Mouse (Mus musculus) hindbrain, embryonic 14.5 days (tissue): ENCODE data around the gene Letm1. TPM values are rescaled to one million over a fixed set of nuclear protein-coding genes. Genes with fewer than 3 reads are reported as not detected.

Source experiments
- ATAC-seq: fragments of 200-750 bp; cut with Nextera tagmentation; 2 replicates; pipeline ENCODE4 v1.8.0; 2017; ENCODE audit warnings: moderate number of reproducible peaks, mild to moderate bottlenecking, moderate TSS enrichment, moderate library complexity; ENCODE audit not compliant: low FRiP score
- DNase-seq: peaks from one replicate; pipeline ENCODE4 v3.0.0-alpha.2; 2015; ENCODE audit warnings: low spot score
- H3K27ac ChIP-seq: fragments of 300-500 bp; sonication (generic); 2 replicates; pipeline ENCODE4 v1.5.1; 2014; ENCODE audit warnings: mild to moderate bottlenecking, moderate library complexity
- H3K27me3 ChIP-seq: fragments of 300-500 bp; sonication (generic); 2 replicates; pipeline ENCODE4 v1.6.1; 2014; ENCODE audit warnings: mild to moderate bottlenecking, low read length, mixed read lengths; ENCODE audit not compliant: control insufficient read depth, insufficient read depth
- H3K36me3 ChIP-seq: fragments of 300-500 bp; sonication (generic); replicated peaks from 2 replicates; pipeline ENCODE4 v1.6.1; 2014; ENCODE audit not compliant: control insufficient read depth, insufficient read depth
- H3K4me1 ChIP-seq: fragments of 300-500 bp; sonication (generic); replicated peaks from 2 replicates; pipeline ENCODE4 v1.6.1; 2014; ENCODE audit warnings: antibody characterized with exemption, low read length, mixed read lengths; ENCODE audit not compliant: control insufficient read depth, insufficient read depth
- H3K4me2 ChIP-seq: fragments of 300-500 bp; sonication (generic); replicated peaks from 2 replicates; pipeline ENCODE4 v1.6.1; 2014; ENCODE audit warnings: mild to moderate bottlenecking, moderate library complexity
- H3K4me3 ChIP-seq: fragments of 300-500 bp; sonication (generic); replicated peaks from 2 replicates; pipeline ENCODE4 v1.5.1; 2014; ENCODE audit warnings: mild to moderate bottlenecking, low read length
- H3K9ac ChIP-seq: fragments of 300-500 bp; sonication (generic); 2 replicates; pipeline ENCODE4 v1.6.1; 2014
- H3K9me3 ChIP-seq: fragments of 300-500 bp; sonication (generic); 2 replicates; pipeline ENCODE4 v1.6.1; 2016; ENCODE audit warnings: low read length; ENCODE audit not compliant: control insufficient read depth
- WGBS: fragments of 180-500 bp; shearing (Covaris S2); extraction: QIAGEN DNeasy Blood & Tissue Kit; methylation state at CpG from one replicate; pipeline ENCODE4 v1.1.7; 2014; 5-methylcytosine and 5-hydroxymethylcytosine counted together
- polyA plus RNA-seq: library from polyadenylated mRNA; unstranded; fragments of >200 nt; fragmentation: Nextera tagmentation; extraction: Ambion mirVana; gene quantifications from 2 replicates; pipeline ENCODE4 v1.2.1, GENCODE M21; 2014

Letm1 gene
- polyA plus RNA-seq, 1 experiment from 2014 or later = 73.3 TPM

DNA sequence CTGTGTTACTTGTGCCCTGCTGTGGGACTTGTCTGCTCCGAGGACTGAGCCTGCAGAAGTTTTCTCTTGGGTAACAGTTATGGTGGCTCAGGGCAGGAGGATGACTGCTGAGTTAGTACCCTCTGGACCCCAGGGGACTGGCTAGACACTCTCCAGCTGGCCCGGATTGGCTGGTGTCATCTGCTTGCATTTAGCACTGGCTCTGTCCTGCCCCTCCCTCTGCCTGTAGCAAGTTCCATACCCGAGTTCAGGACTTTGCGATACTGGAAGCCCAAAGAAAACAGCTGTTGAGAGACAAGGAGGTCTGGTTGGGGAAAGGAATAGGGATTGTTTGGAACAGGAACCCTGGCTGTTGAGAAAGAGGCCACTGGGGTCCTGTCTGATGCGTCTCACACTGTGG, 52.1 kb downstream of the Letm1 start:
- Histone ChIP-seq H3K36me3 (peaks cover 44% of the 10 kb centered on the region), H3K4me2 (no peak overlapping the region), H3K27me3 (no peaks in the 10 kb centered on the region), H3K9ac (no peak overlapping the region), H3K4me1 (peaks cover 3% of the 10 kb centered on the region; the same call in 1 of the 2 replicates), H3K27ac (no peak overlapping the region), H3K9me3 (no peaks in the 10 kb centered on the region), H3K4me3 (no peak overlapping the region)
- no peak for DNase-seq
- 51% methylated on average over 5 of the region's 5 CpGs for WGBS
- ATAC-seq = no peak

DNA sequence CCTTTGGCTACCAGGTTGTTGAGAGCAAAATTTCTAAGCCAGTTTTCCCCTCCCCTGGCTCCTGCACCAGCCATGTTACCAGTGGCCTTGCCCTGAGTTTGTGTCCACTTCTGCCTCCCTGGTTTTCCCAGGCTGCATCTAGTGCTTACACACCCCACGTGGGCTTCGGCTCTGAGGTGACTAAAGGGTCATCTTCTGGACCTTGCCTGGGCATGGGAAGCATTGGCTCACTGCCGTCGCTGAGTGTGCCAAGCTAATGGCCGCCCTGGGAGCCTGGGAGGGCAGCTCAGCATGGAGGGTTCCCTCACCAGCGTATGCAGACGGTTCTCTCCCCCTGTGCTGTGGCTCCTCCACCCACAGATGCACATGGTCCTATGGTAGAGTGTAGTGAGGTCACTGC, 53.8 kb downstream of the Letm1 start:
- Histone ChIP-seq H3K4me1 (peaks cover 3% of the 10 kb centered on the region; the same call in 1 of the 2 replicates), H3K9ac (no peak overlapping the region), H3K4me2 (0 out of 2 replicates have a peak overlapping the region, but pooled peaks have one; percentile 0), H3K36me3 (peaks cover 30% of the 10 kb centered on the region), H3K9me3 (no peaks in the 10 kb centered on the region), H3K27ac (no peak overlapping the region), H3K4me3 (no peak overlapping the region), H3K27me3 (0 out of 2 replicates have a peak, but pooled peaks cover 3% of the 10 kb centered on the region)
- ATAC-seq (no peak), DNase-seq (no peak)
- WGBS = 79% methylated on average over 7 of the region's 7 CpGs

DNA sequence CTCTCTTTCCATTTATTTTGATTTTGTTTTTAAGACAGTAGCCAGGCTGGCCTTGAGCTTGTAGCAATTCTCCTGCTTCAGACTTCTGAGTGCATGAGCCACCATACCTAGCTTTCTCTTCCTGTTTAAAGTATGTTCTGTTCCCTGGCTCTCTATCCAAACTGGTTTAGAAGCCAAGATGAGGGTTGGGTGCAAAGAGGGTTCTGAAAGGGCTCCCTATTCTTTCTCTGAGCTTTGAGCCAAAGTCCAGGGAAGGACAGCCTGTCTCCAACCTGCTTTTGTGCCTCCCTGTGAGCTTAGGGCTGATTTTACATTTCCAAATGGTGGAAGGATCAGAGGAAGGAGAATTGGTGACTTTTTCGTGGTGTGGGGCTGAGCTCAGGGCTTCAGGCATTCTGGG, 55.7 kb downstream of the Letm1 start:
- ATAC-seq (no peak), DNase-seq (no peak)
- Histone ChIP-seq H3K9ac (no peak overlapping the region), H3K27ac (no peak overlapping the region), H3K4me3 (no peak overlapping the region), H3K36me3 (peaks cover 16% of the 10 kb centered on the region), H3K27me3 (peaks cover 10% of the 10 kb centered on the region), H3K4me2 (peak overlapping the region; percentile 98), H3K4me1 (peaks cover 15% of the 10 kb centered on the region), H3K9me3 (no peaks in the 10 kb centered on the region)
- WGBS = 80% methylated on average over 1 of the region's 1 CpGs

DNA sequence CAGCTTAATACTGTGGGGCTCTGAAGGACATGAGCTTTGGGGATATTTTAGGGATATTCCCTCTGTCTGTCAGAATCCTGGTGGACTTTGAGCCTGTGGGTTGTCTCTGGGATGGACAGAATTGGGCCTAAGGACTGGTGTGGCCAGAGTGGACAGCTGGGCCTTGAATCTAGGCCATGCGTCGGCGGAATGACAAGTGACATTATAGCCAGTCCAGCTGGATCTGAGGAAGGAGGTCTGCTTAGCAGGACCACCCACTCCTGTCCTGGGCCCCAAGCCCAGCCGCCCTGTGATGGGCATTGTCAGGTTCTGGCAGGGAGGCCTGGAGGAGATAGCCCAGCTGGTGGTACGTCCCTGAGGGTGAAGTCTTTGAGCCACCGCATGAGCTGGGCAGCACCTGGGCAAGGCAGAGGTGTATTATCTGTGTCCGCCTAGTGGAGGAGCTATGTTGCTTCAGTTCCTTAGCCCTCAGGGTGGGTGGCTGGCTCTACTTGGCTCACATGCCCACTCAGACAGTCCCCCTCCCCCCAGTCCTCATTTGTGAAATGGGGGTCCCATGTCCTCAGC, 56.5 kb downstream of the Letm1 start:
- Histone ChIP-seq H3K4me3 (peak overlapping the region; percentile 63), H3K27ac (0 out of 2 replicates have a peak overlapping the region, but pooled peaks have one; percentile 14), H3K4me2 (peak overlapping the region; percentile 98), H3K9ac (no peak overlapping the region), H3K27me3 (peaks cover 18% of the 10 kb centered on the region), H3K9me3 (no peaks in the 10 kb centered on the region), H3K36me3 (peaks cover 8% of the 10 kb centered on the region), H3K4me1 (peaks cover 21% of the 10 kb centered on the region)
- 70% methylated on average over 7 of the region's 7 CpGs for WGBS
- no peak for DNase-seq
- ATAC-seq = no peak

- no peaks in the 10 kb centered on the region for H3K36me3 ChIP-seq
- peak overlapping the region; percentile 11; the same call in 1 of the 2 replicates for H3K27ac ChIP-seq
- H3K27me3 ChIP-seq = peaks cover 22% of the 10 kb centered on the region
- peaks cover 22% of the 10 kb centered on the region for H3K4me1 ChIP-seq
- H3K9ac ChIP-seq = peak overlapping the region; percentile 79
- peak overlapping the region; percentile 63 for H3K4me3 ChIP-seq
- H3K4me2 ChIP-seq = peak overlapping the region; percentile 98
- peak; percentile 45 for ATAC-seq
- DNase-seq = no peak
- no peaks in the 10 kb centered on the region for H3K9me3 ChIP-seq
- 3% methylated on average over 36 of the region's 36 CpGs for WGBS
Measured at GRCm38 (mm10) chr5:33723641-33724465, 58.8 kb downstream of the Letm1 start.

DNA sequence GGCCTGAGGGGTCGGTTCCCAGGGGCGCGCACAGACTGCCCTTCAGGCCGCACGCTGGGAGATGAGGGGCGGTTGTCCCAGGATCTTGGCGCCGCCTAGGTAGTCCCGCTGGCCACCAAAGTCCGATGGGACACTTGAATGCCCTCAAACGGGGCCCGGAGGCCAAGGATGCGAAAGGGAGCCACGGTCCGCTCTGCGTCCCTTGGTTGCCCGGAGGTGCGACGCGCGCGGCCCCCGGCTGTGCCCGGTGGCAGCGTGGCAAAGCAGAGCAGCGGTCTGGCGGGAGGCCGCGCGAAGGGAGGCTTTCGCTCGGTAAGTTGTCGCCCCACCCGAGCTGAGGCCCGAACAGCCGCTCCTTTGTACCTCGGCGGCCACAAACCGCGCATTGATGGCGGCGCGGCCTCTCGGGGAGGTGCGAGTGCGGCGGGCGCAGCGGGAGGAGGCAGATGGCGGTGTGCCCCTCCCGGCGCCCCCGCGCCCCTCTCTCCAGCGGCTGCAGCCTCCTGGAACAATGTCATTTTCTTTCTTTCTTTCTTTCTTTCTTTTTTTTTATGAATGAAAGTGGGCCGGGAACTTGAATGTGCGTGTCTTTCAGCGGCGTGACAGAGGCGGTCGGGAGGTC, 59.5 kb downstream of the Letm1 start:
- H3K27me3 ChIP-seq = peaks cover 22% of the 10 kb centered on the region
- H3K9ac ChIP-seq = peak overlapping the region; percentile 79
- peak overlapping the region; percentile 98 for H3K4me2 ChIP-seq
- peak; percentile 21 for ATAC-seq
- no peak for DNase-seq
- no peaks in the 10 kb centered on the region for H3K9me3 ChIP-seq
- peak overlapping the region; percentile 63 for H3K4me3 ChIP-seq
- WGBS = under 1% methylated on average over 52 of the region's 61 CpGs
- H3K36me3 ChIP-seq = no peaks in the 10 kb centered on the region
- peak overlapping the region; percentile 79 for H3K27ac ChIP-seq
- peaks cover 22% of the 10 kb centered on the region for H3K4me1 ChIP-seq

- Histone ChIP-seq H3K4me3 (peak overlapping the region; percentile 63), H3K4me1 (peaks cover 18% of the 10 kb centered on the region), H3K9me3 (no peaks in the 10 kb centered on the region), H3K36me3 (no peaks in the 10 kb centered on the region), H3K9ac (peak overlapping the region; percentile 79), H3K4me2 (peak overlapping the region; percentile 98), H3K27ac (peak overlapping the region; percentile 79), H3K27me3 (peaks cover 22% of the 10 kb centered on the region)
- under 1% methylated on average over 51 of the region's 53 CpGs for WGBS
- ATAC-seq (no peak), DNase-seq (peak; percentile 30)
Measured at GRCm38 (mm10) chr5:33722266-33723018, 60.2 kb downstream of the Letm1 start.

DNA sequence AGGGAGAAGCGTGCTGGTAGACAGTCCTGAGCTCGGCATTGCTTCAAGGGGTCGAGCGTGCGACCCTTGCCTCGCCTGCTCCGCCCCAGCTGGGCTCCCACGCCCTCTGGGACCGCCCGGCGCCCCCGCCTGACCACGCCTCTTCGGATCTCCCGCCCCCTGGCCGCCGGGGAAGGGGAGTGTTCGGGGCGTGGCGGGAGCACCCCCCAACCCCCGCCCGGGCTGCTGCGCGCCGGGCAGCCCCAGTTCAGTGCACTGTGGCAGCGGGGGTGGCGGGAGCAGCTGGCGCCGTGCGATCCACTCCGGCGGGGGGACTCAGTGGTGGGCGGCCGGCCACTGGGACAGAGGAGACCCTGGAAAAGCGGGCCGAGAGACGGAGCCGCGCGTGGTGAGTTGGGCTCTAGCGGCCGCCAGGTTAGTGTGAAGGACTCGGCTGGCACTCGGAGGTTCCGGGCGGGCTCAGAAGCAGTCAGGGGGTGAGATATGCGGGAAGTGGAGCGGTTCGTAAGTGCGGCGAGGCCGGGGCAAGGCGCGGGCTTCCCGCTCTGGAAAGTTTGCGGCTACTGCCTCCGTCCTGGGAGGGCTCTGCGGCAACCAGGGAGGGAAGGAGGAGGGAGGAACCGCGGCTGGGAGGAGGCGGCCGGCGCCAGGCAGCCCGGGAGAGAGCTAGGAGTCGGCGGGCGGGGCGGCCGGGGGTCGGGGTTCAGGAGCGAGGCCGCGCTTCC, 60.9 kb downstream of the Letm1 start, which contains the start of gene Fgfr3:
TSS of gene Fgfr3 (plus strand) at position 134 of the 725 bp plus-strand sequence.
- peak within 1 kb of the TSS; percentile 63 for H3K4me3 ChIP-seq
- H3K9me3 ChIP-seq = no peaks in the 10 kb centered on the region
- H3K27ac ChIP-seq = peak within 1 kb of the TSS; percentile 79
- peaks cover 22% of the 10 kb centered on the region for H3K27me3 ChIP-seq
- peaks cover 18% of the 10 kb centered on the region for H3K4me1 ChIP-seq
- H3K9ac ChIP-seq = peak within 1 kb of the TSS; percentile 79
- peak within 1 kb of the TSS; percentile 98 for H3K4me2 ChIP-seq
- H3K36me3 ChIP-seq = no peaks in the 10 kb centered on the region
- ATAC-seq (peak; percentile 50), DNase-seq (peak; percentile 27)
- WGBS = under 1% methylated on average over 67 of the region's 73 CpGs
